Mouse (Mus musculus) left cerebral cortex, adult 8-10 months (tissue): Measurements from ENCODE around the gene Terb1. TPM values are rescaled to one million over a fixed set of nuclear protein-coding genes. Genes with fewer than 3 reads are reported as not detected.

Experiments
- DNase-seq, 2 experiments: peaks; one replicate each; pipeline ENCODE4 v3.0.0; 2022; ENCODE audit warnings: low spot score in 2 of 2
- total RNA-seq, 4 experiments: library from RNA; stranded (reverse); gene quantifications; 2 replicates each; pipeline ENCODE4 v1.2.4; 2022

Terb1 gene
- total RNA-seq, 4 experiments from 2014 or later: 1.8 to 2.4 (median 2.1) TPM

GRCm38 (mm10) chr8:104452177-104452576, 57.5 kb downstream of the Terb1 start:
- DNase-seq: no peak

DNA sequence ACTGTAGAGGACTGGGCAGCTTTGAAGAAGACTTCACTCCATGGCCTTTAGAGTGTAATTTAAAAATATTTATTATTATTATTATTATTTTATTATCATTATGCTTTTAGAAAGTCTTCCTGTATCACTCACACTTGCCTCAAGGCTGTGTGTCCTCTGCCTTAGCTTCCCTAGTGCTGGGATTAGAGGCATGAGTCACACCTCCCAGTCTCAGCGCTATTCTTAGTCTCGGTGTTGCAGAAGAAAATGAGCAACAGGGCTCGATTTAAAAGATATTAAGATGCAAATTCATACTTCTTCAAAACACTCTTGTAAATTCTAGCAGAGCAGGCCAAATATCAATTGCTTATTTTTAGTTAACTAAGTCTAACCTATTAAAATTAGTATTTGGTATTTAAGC, 60.9 kb downstream of the Terb1 start:
- no peak for DNase-seq

- no peak for DNase-seq
Measured at GRCm38 (mm10) chr8:104446016-104446415, 63.7 kb downstream of the Terb1 start.

DNA sequence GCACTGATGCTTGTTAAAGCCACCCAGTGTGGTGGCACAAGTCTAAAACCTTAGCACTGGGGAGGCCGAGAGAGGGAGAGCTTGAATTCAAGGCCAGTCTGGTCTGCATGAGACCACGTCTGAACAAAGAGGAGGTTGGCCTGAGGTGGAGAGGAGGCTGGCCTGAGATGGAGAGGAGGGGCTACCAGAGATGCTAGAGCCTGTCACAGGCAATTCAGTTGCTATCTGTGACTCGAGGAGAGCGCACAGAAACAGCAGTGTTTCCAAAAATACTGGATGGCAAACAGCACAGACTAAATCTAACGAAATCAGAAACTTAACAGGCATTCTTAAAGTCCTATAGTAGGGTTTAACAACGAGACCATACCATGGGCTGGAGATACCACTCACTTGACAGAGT, 64.5 kb downstream of the Terb1 start:
- DNase-seq: no peak

- no peak for DNase-seq
Measured at GRCm38 (mm10) chr8:104443125-104443679, 66.5 kb downstream of the Terb1 start.

GRCm38 (mm10) chr8:104442299-104443124, 67.2 kb downstream of the Terb1 start, which contains the start of gene Dync1li2:
Dync1li2 (minus strand) TSS chr8:104443047.
- DNase-seq: peak; percentile 81 to 86

DNA sequence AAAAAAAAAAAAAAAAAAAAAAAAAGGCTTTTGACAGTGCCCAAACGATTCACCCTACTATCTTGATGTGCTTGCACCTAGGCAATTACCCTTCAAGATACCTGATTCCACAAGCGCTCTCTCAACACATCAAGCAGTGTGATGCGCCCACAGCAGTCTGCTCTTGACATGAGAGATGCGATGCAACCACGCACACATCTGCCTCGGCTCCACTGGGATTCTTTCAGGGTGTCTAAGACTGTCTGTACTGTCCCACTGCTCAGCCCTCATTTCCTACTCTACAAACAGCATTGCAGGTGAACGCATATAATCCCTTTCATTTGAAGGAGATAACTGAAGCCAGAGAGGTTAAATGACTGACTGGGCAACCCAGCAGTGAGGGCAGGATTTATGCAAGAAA, 68.1 kb downstream of the Terb1 start:
- no peak for DNase-seq

DNA sequence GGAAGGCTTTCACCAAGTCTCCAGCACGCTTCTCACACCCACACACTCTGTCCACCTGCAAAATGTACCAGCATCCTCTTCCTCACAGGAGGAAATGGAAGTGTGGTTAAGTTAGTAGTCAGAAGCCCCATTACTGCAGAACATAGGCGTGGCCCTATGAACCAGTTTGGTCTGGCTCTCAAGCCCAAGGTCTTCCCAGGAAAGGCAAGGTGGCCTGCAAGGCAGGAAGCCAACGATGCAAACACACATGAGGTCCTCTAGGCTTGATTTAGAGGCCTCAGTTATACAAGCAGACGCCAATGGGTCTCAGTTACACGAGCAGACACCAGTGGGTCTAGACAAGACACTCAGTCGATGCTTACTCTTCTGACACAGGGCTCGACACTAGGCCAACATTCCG, 70.2 kb downstream of the Terb1 start:
- no peak for DNase-seq

GRCm38 (mm10) chr8:104437494-104438135, 72.1 kb downstream of the Terb1 start:
- DNase-seq: no peak

GRCm38 (mm10) chr8:104436591-104436990, 73.1 kb downstream of the Terb1 start:
- no peak for DNase-seq

- DNase-seq: peak; percentile 97 to 98
Measured at GRCm38 (mm10) chr8:104436038-104436437, 73.7 kb downstream of the Terb1 start.

- no peak for DNase-seq
Measured at GRCm38 (mm10) chr8:104434826-104435354, 74.8 kb downstream of the Terb1 start.

GRCm38 (mm10) chr8:104434275-104434674, 75.4 kb downstream of the Terb1 start:
- DNase-seq: no peak

DNA sequence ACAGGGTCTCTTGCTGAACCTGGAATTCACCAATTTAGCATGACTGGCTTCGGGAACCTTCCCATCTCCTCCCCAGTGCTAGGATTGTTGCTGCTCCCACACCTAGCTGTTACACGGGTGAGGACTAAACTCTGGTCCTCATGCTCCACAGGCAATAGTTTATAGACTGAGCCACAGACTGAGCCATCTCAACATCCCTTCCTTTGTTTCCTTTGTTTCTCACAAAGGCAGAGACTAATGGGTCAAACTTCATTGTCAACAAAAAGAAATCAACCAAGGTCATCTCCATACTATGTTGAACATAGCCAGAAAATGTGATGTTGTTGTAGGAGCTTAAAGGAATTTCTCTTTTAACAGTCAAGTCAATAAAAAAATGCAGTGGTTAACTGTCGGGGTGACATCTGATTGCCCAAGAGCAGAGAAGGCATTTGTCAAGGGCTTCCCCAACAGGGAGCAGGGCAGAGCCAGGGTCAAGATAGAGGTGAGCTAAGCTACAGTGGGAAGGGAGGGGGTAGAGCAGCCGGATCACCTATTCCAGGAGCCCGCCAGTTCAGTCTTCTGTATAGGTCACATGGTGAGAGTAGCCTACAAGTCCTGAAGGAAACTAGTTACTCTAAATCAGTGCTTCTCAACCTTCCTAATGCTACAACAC, 76.4 kb downstream of the Terb1 start:
- DNase-seq: no peak

DNA sequence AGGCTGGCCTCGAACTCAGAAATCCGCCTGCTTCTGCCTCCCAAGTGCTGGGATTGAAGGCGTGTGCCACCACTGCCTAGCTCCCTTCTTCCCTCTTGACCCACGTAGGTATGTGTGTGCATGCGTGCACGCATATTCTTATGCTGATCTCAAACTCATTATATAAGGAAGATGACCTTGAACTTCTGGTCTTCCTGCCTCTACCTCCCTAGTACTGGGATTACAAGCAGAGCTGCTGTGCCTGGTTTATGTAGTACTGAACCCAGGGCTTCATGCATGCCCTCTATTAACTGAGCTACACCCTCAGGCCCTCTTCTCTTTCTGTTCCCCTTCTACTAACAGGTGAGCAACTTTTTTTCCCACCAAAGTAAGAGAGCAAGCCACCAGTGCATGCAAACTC, 77.1 kb downstream of the Terb1 start:
- DNase-seq: no peak

- no peak for DNase-seq
Measured at GRCm38 (mm10) chr8:104430230-104430629, 79.5 kb downstream of the Terb1 start.

DNA sequence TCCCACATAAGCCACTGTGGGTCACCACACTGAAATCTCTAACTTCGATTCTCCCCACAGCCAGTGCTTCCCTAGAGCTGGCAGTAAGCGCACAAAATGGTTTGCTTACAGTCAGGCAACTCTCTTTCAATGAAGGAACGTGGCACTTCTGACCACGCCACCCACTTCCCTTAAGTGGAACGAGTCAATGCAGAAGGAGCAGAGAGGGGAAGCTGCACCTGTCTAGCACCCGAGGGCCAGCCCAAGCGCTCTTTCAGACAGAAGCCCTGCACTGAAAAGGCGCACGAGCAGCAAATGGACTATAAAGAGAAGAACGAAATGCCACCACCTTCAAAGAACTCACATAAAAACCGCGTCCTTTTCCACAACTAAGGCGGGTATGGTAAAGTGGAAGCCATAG, 82.0 kb downstream of the Terb1 start:
- DNase-seq: no peak

DNA sequence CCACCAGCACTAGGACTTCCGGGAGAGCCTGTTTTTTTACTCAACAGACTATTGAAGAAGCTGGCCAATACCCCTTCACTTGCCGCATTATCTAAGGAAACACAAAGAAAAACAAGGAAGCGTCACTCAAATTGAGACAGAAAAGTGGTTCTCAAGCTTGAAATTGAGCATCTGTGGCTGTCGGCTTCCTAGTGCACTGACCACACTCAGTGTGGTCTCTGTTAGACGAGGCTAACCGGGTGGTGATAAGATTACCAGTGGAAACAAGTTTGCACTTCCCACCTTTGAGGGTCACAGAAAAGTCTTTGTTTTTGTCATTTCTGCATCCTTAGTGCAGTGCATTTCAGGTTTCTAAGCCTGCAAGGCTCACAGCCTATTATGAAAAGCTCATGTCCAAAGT, 87.4 kb downstream of the Terb1 start:
- DNase-seq: no peak

DNA sequence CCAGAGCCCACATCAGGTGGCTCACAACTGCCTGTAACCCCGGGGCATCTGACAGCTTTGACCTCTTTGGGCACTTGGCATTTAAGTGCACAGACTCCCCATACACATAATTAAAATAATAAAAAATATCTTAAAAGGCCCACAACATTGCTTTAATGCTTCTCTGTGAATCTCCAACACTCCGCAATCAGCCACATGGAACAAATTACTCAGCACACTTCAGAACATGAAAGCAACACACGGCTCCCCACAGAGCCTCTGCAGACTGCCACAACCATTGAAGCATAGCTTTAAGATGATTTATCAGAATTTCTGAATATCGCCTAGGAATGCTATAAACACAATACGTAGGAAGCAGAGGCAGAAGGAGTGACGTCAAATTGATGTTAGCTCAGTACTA, 93.7 kb downstream of the Terb1 start:
- no peak for DNase-seq

- DNase-seq: no peak
Measured at GRCm38 (mm10) chr8:104414204-104414603, 95.5 kb downstream of the Terb1 start.

- no peak for DNase-seq
Measured at GRCm38 (mm10) chr8:104413770-104414169, 95.9 kb downstream of the Terb1 start.
